Comparison of ENCODE assay signal across 14 mouse cellular contexts in the genomic region with DNA sequence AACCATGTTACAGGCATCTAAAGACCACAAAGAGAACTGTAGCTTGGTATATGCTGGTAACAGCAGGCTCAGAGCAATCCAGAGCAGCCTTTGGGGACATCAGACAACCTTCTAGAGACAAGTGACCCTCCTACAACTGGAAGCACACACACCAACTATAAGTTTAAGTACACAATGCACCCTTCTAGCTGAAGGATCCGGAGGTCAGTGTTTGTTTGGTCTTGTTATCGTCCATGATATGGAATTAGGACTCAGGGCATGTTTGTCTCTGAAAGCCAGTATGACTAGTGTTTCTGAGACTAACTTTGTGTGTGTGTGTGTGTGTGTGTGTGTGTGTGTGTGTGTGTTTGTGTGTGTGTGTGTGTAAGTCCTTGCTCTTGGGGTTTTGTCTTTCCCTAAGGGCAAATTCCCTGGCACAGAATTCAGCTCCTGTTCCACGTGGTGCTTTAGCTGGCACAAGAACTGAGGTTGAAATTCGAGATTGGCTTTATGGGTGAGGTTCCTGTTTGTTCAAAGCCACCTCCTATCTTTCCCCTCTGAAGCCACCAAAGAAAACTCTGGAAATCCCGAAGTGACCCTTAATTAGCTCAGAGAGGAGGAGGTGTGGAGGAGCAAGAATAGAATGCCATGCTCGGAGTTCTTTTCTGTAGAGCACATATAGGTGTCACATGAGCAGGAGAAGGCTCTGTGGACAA. TPM values are rescaled to one million over a fixed set of nuclear protein-coding genes. Genes with fewer than 3 reads are reported as not detected.
DNase-seq lines count a peak whose midpoint lies in the region; ATAC-seq and TF ChIP-seq lines count a peak whose summit lies in the region.
"Had no signal": no experiment of that assay in that cellular context is flagged by ENCODE, and none has a peak within 500 bp of the region (broad histone marks: within the 10 kb centered on the region; RNA-seq: fewer than 3 reads in every experiment).

No protein-coding gene starts in this region.

- no peak overlapping the region for H3K4me2 ChIP-seq in heart, postnatal 0 days (ENCODE audit: low read depth, low read length)
- H3K4me2 ChIP-seq in lung, postnatal 0 days (replicated peaks; ENCODE audit: low read depth, low read length) = no peak overlapping the region
- no peak overlapping the region for H3K4me2 ChIP-seq in midbrain, embryonic 16.5 days (ENCODE audit: low read length)
- H3K4me2 ChIP-seq: embryonic facial prominence, embryonic 12.5 days had no signal

- no peak for TF ChIP-seq CTCF in heart, postnatal 0 days (IDR thresholded peaks at IDR 0.05; ENCODE audit: low read depth)
- no peak for TF ChIP-seq CTCF in lung, postnatal 0 days (IDR thresholded peaks at IDR 0.05)

- ATAC-seq in heart, postnatal 0 days (ENCODE audit: insufficient read depth, low read depth) = peak; percentile 79
- ATAC-seq in lung, postnatal 0 days = no peak
- no peak for ATAC-seq in midbrain, embryonic 16.5 days
- ATAC-seq: hindbrain, embryonic 16.5 days had no signal

- no peaks in the 10 kb centered on the region for H3K36me3 ChIP-seq in heart, postnatal 0 days (replicated peaks; ENCODE audit: control insufficient read depth, insufficient read depth, low read length)
- no peaks in the 10 kb centered on the region for H3K36me3 ChIP-seq in heart, embryonic 10.5 days
- H3K36me3 ChIP-seq in lung, postnatal 0 days (ENCODE audit: insufficient read depth, low read length) = no peaks in the 10 kb centered on the region
- H3K36me3 ChIP-seq in midbrain, embryonic 16.5 days (ENCODE audit: control insufficient read depth, insufficient read depth, low read length) = no peaks in the 10 kb centered on the region
- H3K36me3 ChIP-seq: embryonic facial prominence, embryonic 12.5 days; midbrain, embryonic 10.5 days had no signal

- H3K4me1 ChIP-seq in heart, postnatal 0 days (ENCODE audit: control insufficient read depth, insufficient read depth) = no peaks in the 10 kb centered on the region
- H3K4me1 ChIP-seq in heart, embryonic 10.5 days = no peaks in the 10 kb centered on the region
- no peaks in the 10 kb centered on the region for H3K4me1 ChIP-seq in lung, postnatal 0 days (ENCODE audit: insufficient read depth, low read depth, low read length)
- H3K4me1 ChIP-seq in midbrain, embryonic 16.5 days (ENCODE audit: control insufficient read depth, insufficient read depth, low read length) = no peaks in the 10 kb centered on the region
- H3K4me1 ChIP-seq: embryonic facial prominence, embryonic 12.5 days; midbrain, embryonic 10.5 days had no signal

- no peak for TF ChIP-seq EP300 in heart, postnatal 0 days (IDR thresholded peaks at IDR 0.05; ENCODE audit: low read depth)
- TF ChIP-seq EP300 in lung, postnatal 0 days (IDR thresholded peaks at IDR 0.05) = no peak

- H3K27me3 ChIP-seq in heart, postnatal 0 days (ENCODE audit: control insufficient read depth, insufficient read depth, low read length) = no peaks in the 10 kb centered on the region
- H3K27me3 ChIP-seq in heart, embryonic 10.5 days (ENCODE audit: insufficient read depth, poor library complexity, severe bottlenecking) = no peaks in the 10 kb centered on the region
- no peaks in the 10 kb centered on the region for H3K27me3 ChIP-seq in lung, postnatal 0 days (replicated peaks; ENCODE audit: insufficient read depth, low read length)
- no peaks in the 10 kb centered on the region for H3K27me3 ChIP-seq in midbrain, embryonic 16.5 days (ENCODE audit: control insufficient read depth, insufficient read depth, low read depth, low read length)
- H3K27me3 ChIP-seq: embryonic facial prominence, embryonic 12.5 days had no signal

- 39% methylated on average over 6 of the region's 6 CpGs for WGBS in heart, postnatal 0 days
- WGBS in heart, embryonic 10.5 days = 58% methylated on average over 6 of the region's 6 CpGs
- WGBS in lung, postnatal 0 days = 34% methylated on average over 6 of the region's 6 CpGs
- WGBS in midbrain, embryonic 16.5 days = 76% methylated on average over 6 of the region's 6 CpGs

- intact Hi-C loops in gastrocnemius, postnatal 14 days (cut with DNase I; ENCODE audit: low total_unique reads) = loop anchor here (10.0 kb wide), 1 partner anchor 536 kb away; no protein-coding TSS in a partner anchor

- H3K9me3 ChIP-seq in heart, postnatal 0 days (replicated peaks; ENCODE audit: control insufficient read depth, low read length) = no peaks in the 10 kb centered on the region
- H3K9me3 ChIP-seq in heart, embryonic 10.5 days = no peaks in the 10 kb centered on the region
- no peaks in the 10 kb centered on the region for H3K9me3 ChIP-seq in lung, postnatal 0 days (ENCODE audit: low read length)
- H3K9me3 ChIP-seq in midbrain, embryonic 16.5 days (replicated peaks; ENCODE audit: control insufficient read depth, low read length, poor library complexity, severe bottlenecking) = no peaks in the 10 kb centered on the region; the same call in 1 of the 2 replicates
- H3K9me3 ChIP-seq: embryonic facial prominence, embryonic 12.5 days; midbrain, embryonic 10.5 days had no signal

- H3K27ac ChIP-seq in heart, postnatal 0 days (ENCODE audit: low read depth) = peak overlapping the region; percentile 34; the same call in 1 of the 2 replicates
- H3K27ac ChIP-seq in heart, embryonic 10.5 days = no peak overlapping the region
- no peak overlapping the region for H3K27ac ChIP-seq in lung, postnatal 0 days (ENCODE audit: low read length)
- H3K27ac ChIP-seq in midbrain, embryonic 16.5 days (ENCODE audit: low read length) = no peak overlapping the region
- H3K27ac ChIP-seq: embryonic facial prominence, embryonic 12.5 days; midbrain, embryonic 10.5 days had no signal

- no peak overlapping the region for H3K4me3 ChIP-seq in heart, postnatal 0 days (ENCODE audit: low read depth, low read length)
- H3K4me3 ChIP-seq in heart, embryonic 10.5 days = no peak overlapping the region
- H3K4me3 ChIP-seq in lung, postnatal 0 days (ENCODE audit: low read depth, low read length) = no peak overlapping the region
- no peak overlapping the region for H3K4me3 ChIP-seq in midbrain, embryonic 16.5 days (ENCODE audit: low read depth, low read length)
- H3K4me3 ChIP-seq: embryonic facial prominence, embryonic 12.5 days; midbrain, embryonic 10.5 days had no signal

- DNase-seq in heart, postnatal 0 days (ENCODE audit: low spot score) = peak; percentile 55
- DNase-seq in heart, embryonic 10.5 days (ENCODE audit: low spot score) = no peak
- DNase-seq in lung, postnatal 36 days = peak; percentile 26
- no peak for DNase-seq in lung, postnatal 0 days (ENCODE audit: low spot score)
- peak; percentile 63 for DNase-seq in kidney, postnatal 14 days
- DNase-seq in gastrocnemius, postnatal 14 days = no peak
- DNase-seq: cerebellum, postnatal 36 days; gastrocnemius, postnatal 36 days; thymus, postnatal 36 days had no signal

- no peak overlapping the region for H3K9ac ChIP-seq in heart, postnatal 0 days (replicated peaks; ENCODE audit: low read depth, low read length)
- no peak overlapping the region for H3K9ac ChIP-seq in lung, postnatal 0 days (replicated peaks; ENCODE audit: low read depth)
- no peak overlapping the region for H3K9ac ChIP-seq in midbrain, embryonic 16.5 days (ENCODE audit: low read depth, low read length)
- H3K9ac ChIP-seq: embryonic facial prominence, embryonic 12.5 days had no signal

RNA-seq across cellular contexts. Expression of gene Slc9a2, which starts 29.4 kb away (rescaled TPM):
- 0.35 and 4.6 TPM in 2 replicates for total RNA-seq in heart, postnatal 0 days (2014; rRNA removed; ENCODE audit: low replicate concordance)
- 0.64 and 0.67 TPM in 2 replicates for polyA plus RNA-seq in heart, postnatal 0 days (2015; fragmentation: Nextera tagmentation; extraction: Ambion mirVana)
- 0.06 TPM in 1 of 2 replicates, not detected in the other for polyA plus RNA-seq in heart, embryonic 10.5 days (2016; fragmentation: Nextera tagmentation; extraction: Ambion mirVana)
- 0.11 and 0.13 TPM in 2 replicates for polyA plus RNA-seq in lung, postnatal 0 days (2015; fragmentation: Nextera tagmentation; extraction: Ambion mirVana)
- 10 to 100 TPM; 19.5 to 20.8 TPM for total RNA-seq in gastrocnemius, postnatal 14 days (2021)
- 0.24 and 0.35 TPM in 2 replicates for polyA plus RNA-seq in midbrain, embryonic 16.5 days (2015; fragmentation: Nextera tagmentation; extraction: Ambion mirVana)
- total RNA-seq: neutrophil, adult 5-6 weeks had no signal

Comparison
In these comparisons a context has a peak if more than half of its experiments do, and no peak if none do; other contexts are left out.
1. DNase-seq: peak in heart, postnatal 0 days (single experiment), lung, postnatal 36 days (single experiment) and kidney, postnatal 14 days (single experiment); none in heart, embryonic 10.5 days (single experiment), lung, postnatal 0 days (single experiment) and gastrocnemius, postnatal 14 days (single experiment).